Mouse (Mus musculus): Measurements from ENCODE around the gene Zbed5.

- no peak for TF ChIP-seq CTCF (IDR thresholded peaks at IDR 0.05; ENCODE audit: low read depth, low read length)
- TF ChIP-seq POLR2A (IDR thresholded peaks at IDR 0.05; ENCODE audit: borderline replicate concordance, low read depth, low read length), result no peak
Measured at GRCm38 (mm10) chr5:129877731-129878455, 17.6 kb upstream of the Zbed5 start.
